9 mouse cellular contexts compared by ENCODE assay signal in genomic region chr9:58060677-58061667, GRCm38 (mm10). TPM values are rescaled to one million over a fixed set of nuclear protein-coding genes. Genes with fewer than 3 reads are reported as not detected.
DNase-seq lines count a peak whose midpoint lies in the region; ATAC-seq lines count a peak whose summit lies in the region.
"Had no signal": no experiment of that assay in that cellular context is flagged by ENCODE, and none has a peak within 500 bp of the region (broad histone marks: within the 10 kb centered on the region; RNA-seq: fewer than 3 reads in every experiment).

No protein-coding gene starts in this region.

- H3K4me2 ChIP-seq in hindbrain, embryonic 15.5 days = peak overlapping the region; percentile 7; the same call in 1 of the 2 replicates

- H3K4me1 ChIP-seq in hindbrain, embryonic 15.5 days (replicated peaks) = peaks cover 50% of the 10 kb centered on the region

- peak; percentile 70 for ATAC-seq in common myeloid progenitor, adult 5-6 weeks (replicated peaks; ENCODE audit: low read depth, poor library complexity, severe bottlenecking)
- ATAC-seq in hindbrain, embryonic 15.5 days (ENCODE audit: low FRiP score, low read depth) = peak; percentile 60
- no peak for ATAC-seq in erythroid progenitor cell, adult 5-6 weeks (replicated peaks; ENCODE audit: low FRiP score, poor library complexity, severe bottlenecking)

- DNase-seq in gastrocnemius, postnatal 14 days = peak; percentile 64
- DNase-seq in gastrocnemius, adult 18-20 months (ENCODE audit: low spot score) = no peak
- DNase-seq in A20 (ENCODE audit: low read depth, low spot score) = peak; percentile 28
- DNase-seq in mesoderm, embryonic 11.5 days (ENCODE audit: low read depth, low spot score) = peak; percentile 86
- peak; percentile 61 for DNase-seq in thymus, postnatal 0 days (ENCODE audit: low spot score)

- no peak overlapping the region for H3K4me3 ChIP-seq in hindbrain, embryonic 15.5 days

- no peaks in the 10 kb centered on the region for H3K9me3 ChIP-seq in hindbrain, embryonic 15.5 days

- peak overlapping the region; percentile 66 for H3K27ac ChIP-seq in hindbrain, embryonic 15.5 days (replicated peaks)

- 9% methylated on average over 23 of the region's 23 CpGs for WGBS in hindbrain, embryonic 15.5 days

- H3K27me3 ChIP-seq in hindbrain, embryonic 15.5 days = no peaks in the 10 kb centered on the region

- intact Hi-C loops in gastrocnemius, postnatal 14 days (cut with DNase I; ENCODE audit: low total_unique reads) = no loop called here

- no peak overlapping the region for H3K9ac ChIP-seq in hindbrain, embryonic 15.5 days

- H3K36me3 ChIP-seq in hindbrain, embryonic 15.5 days = no peaks in the 10 kb centered on the region

RNA-seq across cellular contexts. Expression of gene Stra6, which starts 2.6 kb away (rescaled TPM):
- total RNA-seq in gastrocnemius, postnatal 14 days (2021) = under 1 TPM; 0.16 to 0.29 TPM
- under 1 TPM; 0.16 to 0.90 TPM for total RNA-seq in gastrocnemius, adult 18-20 months (2021)
- total RNA-seq in common myeloid progenitor, adult 5-6 weeks (2017) = not detected in 2 replicates
- 16.0 and 17.5 TPM in 2 replicates for polyA plus RNA-seq in hindbrain, embryonic 15.5 days (2015; fragmentation: Nextera tagmentation; extraction: Ambion mirVana)
- 0.94 and 1.1 TPM in 2 replicates for polyA plus RNA-seq in thymus, postnatal 0 days (2015; fragmentation: Nextera tagmentation; extraction: Ambion mirVana)
- total RNA-seq in erythroid progenitor cell, adult 5-6 weeks (2015; ENCODE audit: low replicate concordance) = not detected in 2 replicates
- not detected in 2 replicates for total RNA-seq in erythroid progenitor cell, adult 5-6 weeks (2017; ENCODE audit: low replicate concordance)

RNA-seq across cellular contexts. Expression of gene Cyp11a1, which starts 54.8 kb away (rescaled TPM):
- under 1 TPM in 1 of 2 experiments, not detected in 1; 0.98 TPM for total RNA-seq in gastrocnemius, postnatal 14 days (2021)
- total RNA-seq in gastrocnemius, adult 18-20 months (2021) = under 1 TPM; 0.24 to 0.34 TPM
- total RNA-seq in common myeloid progenitor, adult 5-6 weeks (2017) = not detected in 2 replicates
- polyA plus RNA-seq in hindbrain, embryonic 15.5 days (2015; fragmentation: Nextera tagmentation; extraction: Ambion mirVana) = 1.4 and 2.3 TPM in 2 replicates
- polyA plus RNA-seq in thymus, postnatal 0 days (2015; fragmentation: Nextera tagmentation; extraction: Ambion mirVana) = 2.2 and 2.7 TPM in 2 replicates
- 5.0 TPM in 1 of 2 replicates, not detected in the other for total RNA-seq in erythroid progenitor cell, adult 5-6 weeks (2015; ENCODE audit: low replicate concordance)
- 1.3 TPM in 1 of 2 replicates, not detected in the other for total RNA-seq in erythroid progenitor cell, adult 5-6 weeks (2017; ENCODE audit: low replicate concordance)
- total RNA-seq: heart, adult 18-20 months had no signal

RNA-seq across cellular contexts. Expression of gene Ccdc33, which starts 57.7 kb away (rescaled TPM):
- not detected for total RNA-seq in gastrocnemius, postnatal 14 days (2021)
- not detected for total RNA-seq in gastrocnemius, adult 18-20 months (2021)
- total RNA-seq in common myeloid progenitor, adult 5-6 weeks (2017) = not detected in 2 replicates
- 0.38 and 0.58 TPM in 2 replicates for polyA plus RNA-seq in hindbrain, embryonic 15.5 days (2015; fragmentation: Nextera tagmentation; extraction: Ambion mirVana)
- polyA plus RNA-seq in thymus, postnatal 0 days (2015; fragmentation: Nextera tagmentation; extraction: Ambion mirVana) = 0.27 and 1.1 TPM in 2 replicates
- total RNA-seq in erythroid progenitor cell, adult 5-6 weeks (2015; ENCODE audit: low replicate concordance) = not detected in 2 replicates
- not detected in 2 replicates for total RNA-seq in erythroid progenitor cell, adult 5-6 weeks (2017; ENCODE audit: low replicate concordance)
